In the genomic region with DNA sequence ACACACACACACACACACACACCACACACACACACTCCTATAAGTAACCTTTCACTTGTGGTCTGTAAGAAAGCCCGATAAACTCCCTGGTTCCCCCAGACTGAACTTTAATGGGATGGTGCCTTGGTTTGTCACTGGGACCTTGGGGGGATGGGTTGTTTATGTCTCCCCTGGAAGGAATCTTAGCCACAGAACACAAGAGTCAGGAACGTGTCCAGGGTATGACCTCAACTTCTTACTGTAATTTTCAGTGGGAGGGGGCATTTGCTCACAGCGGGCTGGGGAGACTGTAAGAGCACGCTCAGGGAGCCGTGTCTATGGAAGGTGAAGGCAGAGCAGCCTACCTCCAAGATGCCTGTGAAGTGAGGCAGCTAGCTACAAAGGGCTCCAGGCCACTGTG, we compare ENCODE assay signal across 16 mouse cellular contexts. TPM values are rescaled to one million over a fixed set of nuclear protein-coding genes. Genes with fewer than 3 reads are reported as not detected.
A peak's percentile ranks its signal among the peaks of the same experiment; 100 is the strongest.
DNase-seq lines count a peak whose midpoint lies in the region; ATAC-seq and TF ChIP-seq lines count a peak whose summit lies in the region.
"Had no signal": no experiment of that assay in that cellular context is flagged by ENCODE, and none has a peak within 500 bp of the region (broad histone marks: within the 10 kb centered on the region; RNA-seq: fewer than 3 reads in every experiment).

No protein-coding gene starts in this region.

- no peak overlapping the region for H3K4me3 ChIP-seq in heart, embryonic 12.5 days
- H3K4me3 ChIP-seq in lung, embryonic 14.5 days (ENCODE audit: low read depth, low read length): no peak overlapping the region
- no peak overlapping the region for H3K4me3 ChIP-seq in lung, adult 2 months (replicated peaks; ENCODE audit: extremely low read depth, low read depth, low read length)
- no peak overlapping the region for H3K4me3 ChIP-seq in olfactory bulb, adult 2 months (ENCODE audit: insufficient read depth, low read depth, low read length)
- H3K4me3 ChIP-seq in thymus, adult 2 months (ENCODE audit: control insufficient read depth, insufficient read depth, low read length): no peak overlapping the region
- H3K4me3 ChIP-seq: forebrain, embryonic 15.5 days; heart, embryonic 10.5 days; hindbrain, embryonic 15.5 days; midbrain, embryonic 13.5 days; myocyte had no signal

- no peak for TF ChIP-seq CTCF in lung, embryonic 14.5 days (IDR thresholded peaks at IDR 0.05; ENCODE audit: low read depth)
- TF ChIP-seq CTCF in lung, adult 2 months (IDR thresholded peaks at IDR 0.05; ENCODE audit: insufficient read depth, low read length): no peak
- no peak for TF ChIP-seq CTCF in olfactory bulb, adult 2 months (IDR thresholded peaks at IDR 0.05; ENCODE audit: insufficient read depth, low read depth, low read length)
- no peak for TF ChIP-seq CTCF in thymus, adult 2 months (IDR thresholded peaks at IDR 0.05; ENCODE audit: borderline replicate concordance, control insufficient read depth, extremely low read depth, insufficient read depth, low read length, poor library complexity)

- WGBS in heart, embryonic 12.5 days: 64% methylated on average over 5 of the region's 5 CpGs
- WGBS in lung, embryonic 14.5 days: 40% methylated on average over 5 of the region's 5 CpGs
- 35% methylated on average over 5 of the region's 5 CpGs for WGBS in lung, adult 2 months
- whole genome bisulfite sequencing in olfactory bulb, adult 2 months: 68% methylated on average over 5 of the region's 5 CpGs
- WGBS in thymus, adult 2 months: 77% methylated on average over 5 of the region's 5 CpGs

- TF ChIP-seq POLR2A in lung, adult 2 months (IDR thresholded peaks at IDR 0.05; ENCODE audit: borderline replicate concordance, extremely low read depth, low read depth, low read length): no peak
- TF ChIP-seq POLR2A in olfactory bulb, adult 2 months (IDR thresholded peaks at IDR 0.05; ENCODE audit: insufficient read depth, low read depth, low read length): no peak
- no peak for TF ChIP-seq POLR2A in thymus, adult 2 months (IDR thresholded peaks at IDR 0.05; ENCODE audit: control insufficient read depth, extremely low read depth, insufficient read depth, low read length, poor library complexity)

- H3K27me3 ChIP-seq in heart, embryonic 12.5 days (replicated peaks): no peaks in the 10 kb centered on the region
- no peaks in the 10 kb centered on the region for H3K27me3 ChIP-seq in lung, embryonic 14.5 days (ENCODE audit: insufficient read depth, low read length)
- no peaks in the 10 kb centered on the region for H3K27me3 ChIP-seq in thymus, adult 2 months (ENCODE audit: control insufficient read depth, insufficient read depth, low read length)
- H3K27me3 ChIP-seq: forebrain, embryonic 15.5 days; hindbrain, embryonic 15.5 days; midbrain, embryonic 13.5 days had no signal

- peaks cover 7% of the 10 kb centered on the region; the same call in 1 of the 2 replicates for H3K36me3 ChIP-seq in heart, embryonic 12.5 days
- H3K36me3 ChIP-seq in lung, embryonic 14.5 days (ENCODE audit: insufficient read depth): no peaks in the 10 kb centered on the region
- no peaks in the 10 kb centered on the region for H3K36me3 ChIP-seq in thymus, adult 2 months (ENCODE audit: control insufficient read depth, insufficient read depth, low read length)
- H3K36me3 ChIP-seq: forebrain, embryonic 15.5 days; G1E; heart, embryonic 10.5 days; hindbrain, embryonic 15.5 days; midbrain, embryonic 13.5 days had no signal

- intact Hi-C loops in heart, postnatal 10 days (cut with DNase I): no loop called here

- no peak overlapping the region for H3K9ac ChIP-seq in heart, embryonic 12.5 days
- no peak overlapping the region for H3K9ac ChIP-seq in lung, embryonic 14.5 days
- H3K9ac ChIP-seq: forebrain, embryonic 15.5 days; hindbrain, embryonic 15.5 days; midbrain, embryonic 13.5 days had no signal

- DNase-seq in heart, postnatal 10 days: no peak
- peak; percentile 36 for DNase-seq in lung, embryonic 14.5 days
- DNase-seq in lung, adult 2 months: no peak
- peak; percentile 40 for DNase-seq in NIH3T3 (ENCODE audit: low read depth)
- no peak for DNase-seq in thymus, adult 2 months
- DNase-seq: adrenal gland, postnatal 10 days; cerebellum, adult 8-10 months; gastrocnemius, postnatal 10 days had no signal

- no peak for ATAC-seq in heart, embryonic 12.5 days (ENCODE audit: insufficient number of reproducible peaks, low FRiP score)
- no peak for ATAC-seq in lung, embryonic 14.5 days (ENCODE audit: insufficient read depth)
- ATAC-seq: forebrain, embryonic 15.5 days; midbrain, embryonic 13.5 days had no signal

- no peaks in the 10 kb centered on the region for H3K9me3 ChIP-seq in heart, embryonic 12.5 days (replicated peaks)
- H3K9me3 ChIP-seq in lung, embryonic 14.5 days (ENCODE audit: low read depth, low read length): no peaks in the 10 kb centered on the region
- H3K9me3 ChIP-seq: forebrain, embryonic 15.5 days; G1E; heart, embryonic 10.5 days; hindbrain, embryonic 15.5 days; midbrain, embryonic 13.5 days had no signal

- no peak overlapping the region for H3K4me2 ChIP-seq in heart, embryonic 12.5 days
- H3K4me2 ChIP-seq in lung, embryonic 14.5 days: no peak overlapping the region
- H3K4me2 ChIP-seq: forebrain, embryonic 15.5 days; hindbrain, embryonic 15.5 days; midbrain, embryonic 13.5 days had no signal

- H3K4me1 ChIP-seq in heart, embryonic 12.5 days (replicated peaks): peaks cover 68% of the 10 kb centered on the region
- H3K4me1 ChIP-seq in lung, embryonic 14.5 days (ENCODE audit: insufficient read depth): peaks cover 47% of the 10 kb centered on the region
- peaks cover 22% of the 10 kb centered on the region for H3K4me1 ChIP-seq in lung, adult 2 months (ENCODE audit: control insufficient read depth, insufficient read depth, low read length)
- peaks cover 73% of the 10 kb centered on the region for H3K4me1 ChIP-seq in olfactory bulb, adult 2 months (ENCODE audit: control insufficient read depth, insufficient read depth, low read length)
- peaks cover 14% of the 10 kb centered on the region for H3K4me1 ChIP-seq in thymus, adult 2 months (replicated peaks; ENCODE audit: control insufficient read depth, insufficient read depth, low read length)

- 0 out of 2 replicates have a peak overlapping the region, but pooled peaks have one; percentile 25 for H3K27ac ChIP-seq in heart, embryonic 12.5 days (ENCODE audit: poor library complexity, severe bottlenecking)
- H3K27ac ChIP-seq in lung, embryonic 14.5 days (ENCODE audit: low read depth): peak overlapping the region; percentile 94; the same call in 1 of the 2 replicates
- peak overlapping the region; percentile 97 for H3K27ac ChIP-seq in olfactory bulb, adult 2 months (ENCODE audit: insufficient read depth, low read depth, low read length)
- H3K27ac ChIP-seq in thymus, adult 2 months (ENCODE audit: control insufficient read depth, insufficient read depth, low read length): no peak overlapping the region
- H3K27ac ChIP-seq: forebrain, embryonic 15.5 days; hindbrain, embryonic 15.5 days had no signal

RNA-seq across cellular contexts. Expression of a gene that starts 49.5 kb away (rescaled TPM):
- polyA plus RNA-seq in heart, embryonic 12.5 days (2016; fragmentation: Nextera tagmentation; extraction: Ambion mirVana): 3.3 and 3.5 TPM in 2 replicates
- total RNA-seq in heart, postnatal 10 days (2021): 10 to 100 TPM; 10.4 to 11.9 TPM
- polyA plus RNA-seq in lung, embryonic 14.5 days (2014; fragmentation: Nextera tagmentation; extraction: Ambion mirVana): 4.0 and 5.1 TPM in 2 replicates
- polyA plus RNA-seq in lung, adult 2 months (2012; rRNA removed): 20.7 and 21.9 TPM in 2 replicates
- not detected in 2 replicates for polyA plus RNA-seq in olfactory bulb, adult 2 months (2012; ENCODE audit: insufficient read depth, insufficient read length, low replicate concordance, missing spikeins)
- 28.1 and 32.7 TPM in 2 replicates for polyA plus RNA-seq in thymus, adult 2 months (2012; rRNA removed)

Comparison
In these comparisons a context has a peak if more than half of its experiments do, and no peak if none do; other contexts are left out.
1. DNase-seq: peak in lung, embryonic 14.5 days (single experiment) and NIH3T3 (single experiment); none in heart, postnatal 10 days (0 of 2), lung, adult 2 months (single experiment) and thymus, adult 2 months (single experiment).